Mouse (Mus musculus) embryonic fibroblast, embryonic 13.5 days (primary cell): ENCODE results near the gene Jak1.

ENCODE experiments used
- CTCF ChIP-seq: IDR thresholded peaks from 2 replicates; pipeline ENCODE4 v1.5.1; 2011; ENCODE audit warnings: mild to moderate bottlenecking, control low read depth, low read length, moderate library complexity, borderline replicate concordance; ENCODE audit not compliant: insufficient read depth
- POLR2A ChIP-seq: IDR thresholded peaks from 2 replicates; pipeline ENCODE4 v1.6.1; 2011; ENCODE audit warnings: low read depth, mild to moderate bottlenecking, control low read depth, low read length, moderate library complexity

- TF ChIP-seq POLR2A (no peak), CTCF (no peak)
These were observed 11.1 kb downstream of the Jak1 start for GRCm38 (mm10) chr4:101254015-101254414.
